ENCODE assay signal across 22 mouse cellular contexts in the genomic region with DNA sequence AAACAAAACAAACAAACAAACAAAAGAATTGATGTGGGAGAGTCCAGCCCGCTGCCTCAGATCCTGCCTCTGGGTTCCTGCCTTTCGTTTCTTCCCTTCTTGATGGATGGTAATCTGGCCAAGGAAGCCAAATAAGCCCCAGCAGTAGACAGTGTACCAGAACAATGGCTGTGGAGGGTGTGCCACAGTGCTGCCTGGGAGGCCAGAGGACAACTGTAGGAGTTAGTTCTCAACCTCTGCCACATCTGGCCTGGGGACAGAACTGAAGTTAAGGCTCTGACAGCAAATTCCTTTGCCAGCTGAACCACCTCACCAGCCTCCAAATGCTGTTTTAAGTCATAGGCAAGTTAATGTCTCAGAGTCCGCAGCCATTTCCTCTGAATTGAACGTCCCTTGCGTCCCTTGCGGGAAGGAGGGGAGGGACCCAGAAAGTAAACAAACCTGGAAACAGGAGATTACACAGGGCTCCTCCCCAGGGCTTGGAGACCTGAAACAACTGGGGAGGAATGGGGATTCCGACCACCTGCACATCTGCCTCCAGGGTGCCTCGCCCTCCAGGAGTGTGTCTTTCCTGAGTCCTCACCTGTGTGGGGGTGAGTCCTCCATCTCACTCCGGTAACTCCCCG. TPM values are rescaled to one million over a fixed set of nuclear protein-coding genes. Genes with fewer than 3 reads are reported as not detected.
DNase-seq lines count a peak whose midpoint lies in the region; ATAC-seq and TF ChIP-seq lines count a peak whose summit lies in the region.
"Had no signal": no experiment of that assay in that cellular context is flagged by ENCODE, and none has a peak within 500 bp of the region (broad histone marks: within the 10 kb centered on the region; RNA-seq: fewer than 3 reads in every experiment).

No protein-coding gene starts in this region.

- H3K4me1 ChIP-seq in heart, adult 2 months (ENCODE audit: control insufficient read depth, insufficient read depth, low read length) = peaks cover 13% of the 10 kb centered on the region
- no peaks in the 10 kb centered on the region for H3K4me1 ChIP-seq in hindbrain, embryonic 15.5 days (replicated peaks)
- no peaks in the 10 kb centered on the region; the same call in 1 of the 2 replicates for H3K4me1 ChIP-seq in hindbrain, embryonic 12.5 days
- peaks cover 21% of the 10 kb centered on the region for H3K4me1 ChIP-seq in midbrain, embryonic 10.5 days
- H3K4me1 ChIP-seq in midbrain, embryonic 16.5 days (ENCODE audit: control insufficient read depth, insufficient read depth, low read length) = no peaks in the 10 kb centered on the region
- H3K4me1 ChIP-seq: neural tube, embryonic 12.5 days had no signal

- peak overlapping the region; percentile 69 for H3K27ac ChIP-seq in heart, adult 2 months
- H3K27ac ChIP-seq in hindbrain, embryonic 15.5 days (replicated peaks) = no peak overlapping the region
- no peak overlapping the region for H3K27ac ChIP-seq in hindbrain, embryonic 12.5 days
- H3K27ac ChIP-seq in midbrain, embryonic 10.5 days (replicated peaks) = 0 out of 2 replicates have a peak overlapping the region, but pooled peaks have one; percentile 14
- no peak overlapping the region for H3K27ac ChIP-seq in midbrain, embryonic 16.5 days (ENCODE audit: low read length)
- H3K27ac ChIP-seq: hindbrain, postnatal 0 days; kidney, postnatal 0 days; limb, embryonic 13.5 days; midbrain, embryonic 12.5 days; neural tube, embryonic 12.5 days had no signal

- no peak for DNase-seq in heart, adult 2 months
- DNase-seq in heart, adult 18-20 months = no peak
- no peak for DNase-seq in midbrain, embryonic 10.5 days (ENCODE audit: low spot score)
- DNase-seq in right cerebral cortex, postnatal 4 days = no peak
- DNase-seq: adrenal gland, adult 2 months; cerebellum, adult 8-10 months; lung, adult 2 months; thymus, postnatal 25 days had no signal

- no peaks in the 10 kb centered on the region for H3K36me3 ChIP-seq in heart, adult 2 months (ENCODE audit: control insufficient read depth, insufficient read depth, low read length)
- no peaks in the 10 kb centered on the region for H3K36me3 ChIP-seq in hindbrain, embryonic 15.5 days
- H3K36me3 ChIP-seq in hindbrain, embryonic 12.5 days = no peaks in the 10 kb centered on the region
- no peaks in the 10 kb centered on the region for H3K36me3 ChIP-seq in midbrain, embryonic 10.5 days
- H3K36me3 ChIP-seq in midbrain, embryonic 16.5 days (ENCODE audit: control insufficient read depth, insufficient read depth, low read length) = no peaks in the 10 kb centered on the region
- H3K36me3 ChIP-seq: limb, embryonic 13.5 days; midbrain, embryonic 12.5 days; neural tube, embryonic 12.5 days had no signal

- H3K4me2 ChIP-seq in hindbrain, embryonic 15.5 days = no peak overlapping the region
- H3K4me2 ChIP-seq in hindbrain, embryonic 12.5 days (replicated peaks) = no peak overlapping the region
- H3K4me2 ChIP-seq in midbrain, embryonic 16.5 days (ENCODE audit: low read length) = no peak overlapping the region
- H3K4me2 ChIP-seq: limb, embryonic 13.5 days; midbrain, embryonic 12.5 days; neural tube, embryonic 12.5 days had no signal

- no peak for TF ChIP-seq POLR2A in heart, adult 2 months (IDR thresholded peaks at IDR 0.05; ENCODE audit: insufficient read depth, low read depth, low read length)

- intact Hi-C loops in heart, adult 2 months (cut with DNase I) = no loop called here

- no peak for TF ChIP-seq CTCF in heart, adult 2 months (IDR thresholded peaks at IDR 0.05)

- no peaks in the 10 kb centered on the region for H3K9me3 ChIP-seq in hindbrain, embryonic 15.5 days
- H3K9me3 ChIP-seq in hindbrain, embryonic 12.5 days (replicated peaks) = no peaks in the 10 kb centered on the region
- H3K9me3 ChIP-seq in midbrain, embryonic 10.5 days (replicated peaks) = no peaks in the 10 kb centered on the region
- no peaks in the 10 kb centered on the region for H3K9me3 ChIP-seq in midbrain, embryonic 16.5 days (replicated peaks; ENCODE audit: control insufficient read depth, low read length, poor library complexity, severe bottlenecking)
- H3K9me3 ChIP-seq: limb, embryonic 13.5 days; midbrain, embryonic 12.5 days; neural tube, embryonic 12.5 days had no signal

- TF ChIP-seq EP300 in heart, adult 2 months (IDR thresholded peaks at IDR 0.05; ENCODE audit: insufficient read depth, low read depth, low read length) = no peak

- H3K9ac ChIP-seq in heart, adult 2 months (ENCODE audit: low read depth, low read length) = no peak overlapping the region
- H3K9ac ChIP-seq in hindbrain, embryonic 15.5 days = no peak overlapping the region
- no peak overlapping the region for H3K9ac ChIP-seq in hindbrain, embryonic 12.5 days
- H3K9ac ChIP-seq in midbrain, embryonic 16.5 days (ENCODE audit: low read depth, low read length) = no peak overlapping the region
- H3K9ac ChIP-seq: limb, embryonic 13.5 days; midbrain, embryonic 12.5 days; neural tube, embryonic 12.5 days had no signal

- H3K79me2 ChIP-seq in heart, adult 2 months (replicated peaks; ENCODE audit: control insufficient read depth, insufficient read depth, low read length) = no peaks in the 10 kb centered on the region

- H3K4me3 ChIP-seq in heart, adult 2 months = no peak overlapping the region
- H3K4me3 ChIP-seq in hindbrain, embryonic 15.5 days = no peak overlapping the region
- no peak overlapping the region for H3K4me3 ChIP-seq in hindbrain, embryonic 12.5 days
- no peak overlapping the region for H3K4me3 ChIP-seq in midbrain, embryonic 10.5 days
- no peak overlapping the region for H3K4me3 ChIP-seq in midbrain, embryonic 16.5 days (ENCODE audit: low read depth, low read length)
- H3K4me3 ChIP-seq: limb, embryonic 13.5 days; midbrain, embryonic 12.5 days; neural tube, embryonic 12.5 days had no signal

- 0 out of 2 replicates have a peak, but pooled peaks have one; percentile 11 for ATAC-seq in hindbrain, embryonic 15.5 days (ENCODE audit: low FRiP score, low read depth)
- no peak for ATAC-seq in hindbrain, embryonic 12.5 days (ENCODE audit: low FRiP score)
- ATAC-seq in midbrain, embryonic 16.5 days = no peak
- ATAC-seq: hindbrain, postnatal 0 days; intestine, postnatal 0 days had no signal

- WGBS in heart, adult 2 months = 52% methylated on average over 10 of the region's 10 CpGs
- WGBS in hindbrain, embryonic 15.5 days = 75% methylated on average over 10 of the region's 10 CpGs
- WGBS in hindbrain, embryonic 12.5 days = 69% methylated on average over 10 of the region's 10 CpGs
- 65% methylated on average over 10 of the region's 10 CpGs for WGBS in midbrain, embryonic 10.5 days
- 63% methylated on average over 10 of the region's 10 CpGs for WGBS in midbrain, embryonic 16.5 days

- no peaks in the 10 kb centered on the region for H3K27me3 ChIP-seq in heart, adult 2 months (ENCODE audit: control insufficient read depth, insufficient read depth, low read length)
- H3K27me3 ChIP-seq in hindbrain, embryonic 15.5 days = no peaks in the 10 kb centered on the region
- H3K27me3 ChIP-seq in hindbrain, embryonic 12.5 days = no peaks in the 10 kb centered on the region
- H3K27me3 ChIP-seq in midbrain, embryonic 10.5 days (ENCODE audit: low read depth, poor library complexity, severe bottlenecking) = peaks cover 3% of the 10 kb centered on the region
- H3K27me3 ChIP-seq in midbrain, embryonic 16.5 days (ENCODE audit: control insufficient read depth, insufficient read depth, low read depth, low read length) = no peaks in the 10 kb centered on the region
- H3K27me3 ChIP-seq: neural tube, embryonic 12.5 days had no signal

RNA-seq across cellular contexts. Expression of gene Efhd2, which starts 6.7 kb away (rescaled TPM):
- 10 to 100 TPM; 19.4 to 21.2 TPM for total RNA-seq in heart, adult 2 months (2021)
- 28.4 and 33.0 TPM in 2 replicates for polyA plus RNA-seq in heart, adult 2 months (2012; rRNA removed)
- 10 to 100 TPM; 21.7 to 22.8 TPM for total RNA-seq in heart, adult 18-20 months (2021)
- polyA plus RNA-seq in hindbrain, embryonic 15.5 days (2015; fragmentation: Nextera tagmentation; extraction: Ambion mirVana) = 77.8 and 83.5 TPM in 2 replicates
- 79.7 and 83.8 TPM in 2 replicates for polyA plus RNA-seq in hindbrain, embryonic 12.5 days (2016; fragmentation: Nextera tagmentation; extraction: Ambion mirVana)
- polyA plus RNA-seq in midbrain, embryonic 10.5 days (2016; fragmentation: Nextera tagmentation; extraction: Ambion mirVana) = 50.1 and 69.2 TPM in 2 replicates
- 56.6 and 67.4 TPM in 2 replicates for polyA plus RNA-seq in midbrain, embryonic 16.5 days (2015; fragmentation: Nextera tagmentation; extraction: Ambion mirVana)

RNA-seq across cellular contexts. Expression of gene Ctrc, which starts 35.2 kb away (rescaled TPM):
- not detected for total RNA-seq in heart, adult 2 months (2021)
- polyA plus RNA-seq in heart, adult 2 months (2012; rRNA removed) = not detected in 2 replicates
- not detected for total RNA-seq in heart, adult 18-20 months (2021)
- not detected in 2 replicates for polyA plus RNA-seq in hindbrain, embryonic 15.5 days (2015; fragmentation: Nextera tagmentation; extraction: Ambion mirVana)
- polyA plus RNA-seq in hindbrain, embryonic 12.5 days (2016; fragmentation: Nextera tagmentation; extraction: Ambion mirVana) = not detected in 2 replicates
- not detected in 2 replicates for polyA plus RNA-seq in midbrain, embryonic 10.5 days (2016; fragmentation: Nextera tagmentation; extraction: Ambion mirVana)
- polyA plus RNA-seq in midbrain, embryonic 16.5 days (2015; fragmentation: Nextera tagmentation; extraction: Ambion mirVana) = not detected in 2 replicates
- total RNA-seq: adrenal gland, adult 2 months; gastrocnemius, adult 18-20 months; granulocyte monocyte progenitor cell, adult 5-6 weeks; hindbrain, postnatal 0 days; layer of hippocampus, postnatal 25 days; left cerebral cortex, postnatal 10 days had no signal
- polyA plus RNA-seq: adrenal gland, adult 2 months; forebrain, embryonic 11.5 days; hindbrain, postnatal 0 days; intestine, postnatal 0 days; kidney, postnatal 0 days; limb, embryonic 13.5 days; lung, adult 2 months; midbrain, embryonic 12.5 days; neural tube, embryonic 12.5 days had no signal

RNA-seq across cellular contexts. Expression of gene Cela2a, which starts 55.4 kb away (rescaled TPM):
- total RNA-seq in heart, adult 2 months (2021) = not detected
- polyA plus RNA-seq in heart, adult 2 months (2012; rRNA removed) = 0.26 and 0.62 TPM in 2 replicates
- not detected for total RNA-seq in heart, adult 18-20 months (2021)
- 0.18 TPM in 1 of 2 replicates, not detected in the other for polyA plus RNA-seq in hindbrain, embryonic 15.5 days (2015; fragmentation: Nextera tagmentation; extraction: Ambion mirVana)
- not detected in 2 replicates for polyA plus RNA-seq in hindbrain, embryonic 12.5 days (2016; fragmentation: Nextera tagmentation; extraction: Ambion mirVana)
- not detected in 2 replicates for polyA plus RNA-seq in midbrain, embryonic 10.5 days (2016; fragmentation: Nextera tagmentation; extraction: Ambion mirVana)
- 0.40 TPM in 1 of 2 replicates, not detected in the other for polyA plus RNA-seq in midbrain, embryonic 16.5 days (2015; fragmentation: Nextera tagmentation; extraction: Ambion mirVana)
- total RNA-seq: adrenal gland, adult 2 months; granulocyte monocyte progenitor cell, adult 5-6 weeks; hindbrain, postnatal 0 days; layer of hippocampus, postnatal 25 days; left cerebral cortex, postnatal 10 days had no signal
- polyA plus RNA-seq: forebrain, embryonic 11.5 days; limb, embryonic 13.5 days; midbrain, embryonic 12.5 days; neural tube, embryonic 12.5 days had no signal

Comparison
In these comparisons a context has a peak if more than half of its experiments do, and no peak if none do; other contexts are left out.
1. H3K27ac ChIP-seq: peak in heart, adult 2 months (single experiment) and midbrain, embryonic 10.5 days (single experiment); none in hindbrain, embryonic 15.5 days (single experiment), hindbrain, embryonic 12.5 days (single experiment) and midbrain, embryonic 16.5 days (single experiment).